Comparison of ENCODE assay signal across 24 mouse cellular contexts in genomic region chr1:169736139-169736538, GRCm38 (mm10). TPM values are rescaled to one million over a fixed set of nuclear protein-coding genes. Genes with fewer than 3 reads are reported as not detected.
DNase-seq lines count a peak whose midpoint lies in the region.
"Had no signal": no experiment of that assay in that cellular context is flagged by ENCODE, and none has a peak within 500 bp of the region (broad histone marks: within the 10 kb centered on the region; RNA-seq: fewer than 3 reads in every experiment).

No protein-coding gene starts in this region.

- H3K27ac ChIP-seq in brown adipose tissue, adult 24 weeks (replicated peaks; ENCODE audit: low read depth, low read length) = peak overlapping the region; percentile 49; the same call in 1 of the 2 replicates
- H3K27ac ChIP-seq: embryonic facial prominence, embryonic 10.5 days; embryonic facial prominence, embryonic 15.5 days; forebrain, embryonic 13.5 days; hindbrain, embryonic 13.5 days; liver, embryonic 12.5 days; midbrain, embryonic 10.5 days; midbrain, embryonic 15.5 days had no signal

- DNase-seq in kidney, adult 9 months = peak; percentile 0
- DNase-seq in kidney, postnatal 25 days = no peak
- DNase-seq in NIH3T3 (ENCODE audit: low read depth) = peak; percentile 69
- peak; percentile 9 to 23 for DNase-seq in lung, postnatal 4 days
- no peak for DNase-seq in spleen, adult 12 weeks (ENCODE audit: low spot score)
- DNase-seq: adrenal gland, adult 8-10 months; B cell, adult 2 months; cerebellum, adult 8-10 months; cerebellum, postnatal 25 days; heart, postnatal 4 days; kidney, adult 8-10 months; kidney, postnatal 36 days; left cerebral cortex, postnatal 4 days; liver, postnatal 0 days; right cerebral cortex, adult 18-20 months had no signal

- H3K4me1 ChIP-seq in brown adipose tissue, adult 24 weeks (ENCODE audit: control insufficient read depth, insufficient read depth, insufficient read length, low read length) = no peaks in the 10 kb centered on the region
- H3K4me1 ChIP-seq: embryonic facial prominence, embryonic 10.5 days; embryonic facial prominence, embryonic 15.5 days; forebrain, embryonic 13.5 days; hindbrain, embryonic 13.5 days; liver, embryonic 12.5 days; midbrain, embryonic 10.5 days; midbrain, embryonic 15.5 days had no signal

- no peak overlapping the region for H3K4me3 ChIP-seq in brown adipose tissue, adult 24 weeks (ENCODE audit: insufficient read depth, low read depth, low read length)
- H3K4me3 ChIP-seq: embryonic facial prominence, embryonic 10.5 days; embryonic facial prominence, embryonic 15.5 days; forebrain, embryonic 13.5 days; hindbrain, embryonic 13.5 days; layer of hippocampus, adult 2 months; liver, embryonic 12.5 days; midbrain, embryonic 10.5 days; midbrain, embryonic 15.5 days had no signal

RNA-seq across cellular contexts. Expression of gene Rgs4, which starts 11.3 kb away (rescaled TPM):
- polyA plus RNA-seq in brown adipose tissue, adult 24 weeks (2012; ENCODE audit: insufficient read depth, insufficient read length, missing spikeins) = 4.9 and 7.3 TPM in 2 replicates

Comparison
In these comparisons a context has a peak if more than half of its experiments do, and no peak if none do; other contexts are left out.
1. DNase-seq: peak in kidney, adult 9 months (single experiment), NIH3T3 (single experiment) and lung, postnatal 4 days (2 of 2); none in kidney, postnatal 25 days (0 of 2) and spleen, adult 12 weeks (single experiment).